Mouse (Mus musculus) heart, adult 2 months (tissue): ENCODE results near the gene Cnot11. TPM values are rescaled to one million over a fixed set of nuclear protein-coding genes. Genes with fewer than 3 reads are reported as not detected.

Experiments
- DNase-seq, 2 experiments: peaks; one replicate each; pipeline ENCODE4 v3.0.0; 2021
- H3K27ac ChIP-seq: fragments of 200-600 bp; 2 replicates; pipeline ENCODE4 v1.8.1; 2022
- H3K27me3 ChIP-seq: fragments of 200-500 bp; 2 replicates; pipeline ENCODE4 v1.6.1; 2012; ENCODE audit warnings: mild to moderate bottlenecking, low read length, inconsistent platforms, mixed read lengths; ENCODE audit not compliant: control insufficient read depth, insufficient read depth
- H3K36me3 ChIP-seq: fragments of 200-500 bp; 2 replicates; pipeline ENCODE4 v1.6.1; 2012; ENCODE audit warnings: low read length, inconsistent platforms; ENCODE audit not compliant: control insufficient read depth, insufficient read depth
- H3K4me1 ChIP-seq: fragments of 200-500 bp; 2 replicates; pipeline ENCODE4 v1.6.1; 2011; ENCODE audit warnings: low read length; ENCODE audit not compliant: control insufficient read depth, insufficient read depth
- H3K4me3 ChIP-seq: fragments of 200-600 bp; 2 replicates; pipeline ENCODE4 v1.8.1; 2022
- H3K79me2 ChIP-seq: fragments of 200-500 bp; replicated peaks from 2 replicates; pipeline ENCODE4 v1.6.1; 2012; ENCODE audit warnings: mild to moderate bottlenecking, inconsistent platforms, low read length, moderate library complexity, mixed read lengths; ENCODE audit not compliant: control insufficient read depth, insufficient read depth
- H3K9ac ChIP-seq: fragments of 200-500 bp; 2 replicates; pipeline ENCODE4 v1.6.1; 2012; ENCODE audit warnings: low read depth, mild to moderate bottlenecking, control low read depth, inconsistent platforms, low read length, mixed read lengths
- CTCF ChIP-seq: fragments of 200-600 bp; IDR thresholded peaks from 2 replicates; pipeline ENCODE4 v1.8.1; 2022; ENCODE audit warnings: antibody characterized with exemption, mild to moderate bottlenecking, moderate library complexity
- EP300 ChIP-seq: fragments of 200-500 bp; IDR thresholded peaks from 2 replicates; pipeline ENCODE4 v1.6.1; 2011; ENCODE audit warnings: low read depth, low read length, control low read depth; ENCODE audit not compliant: insufficient read depth
- POLR2A ChIP-seq: fragments of 200-500 bp; IDR thresholded peaks from 2 replicates; pipeline ENCODE4 v1.6.1; 2011; ENCODE audit warnings: mild to moderate bottlenecking, low read depth, low read length, control low read depth; ENCODE audit not compliant: insufficient read depth
- WGBS: fragments of 180-500 bp; shearing (Covaris S2); methylation state at CpG from one replicate; pipeline ENCODE4 v1.1.7; 2018; 5-methylcytosine and 5-hydroxymethylcytosine counted together
- intact Hi-C: fragments of 180-260 bp; cut with DNase I; formaldehyde crosslinking; loops from one replicate; pipeline ENCODE4 v1.15.1; 2025
- polyA plus RNA-seq: library from polyadenylated mRNA; depleted of rRNA; stranded (reverse); fragments of >200 nt; gene quantifications from 2 replicates; pipeline ENCODE4 v1.2.3, GENCODE M21; 2012
- total RNA-seq, 2 experiments: library from RNA; stranded (reverse); gene quantifications; 2 replicates each; pipeline ENCODE4 v1.2.3; 2021

Gene Cnot11
- total and polyA plus RNA-seq, 3 experiments, result 9.8 to 15.6 (median 13.2) TPM

- no peak for DNase-seq
- 27% methylated on average over 7 of the region's 7 CpGs for WGBS
- no peak overlapping the region for H3K27ac ChIP-seq
- intact Hi-C loops, result loop anchor here (10.0 kb wide), 1 partner anchor 342 kb away; the partner anchor contains the start of gene Npas2
- TF ChIP-seq EP300 (no peak), POLR2A (no peak), CTCF (no peak)
- peaks cover 2% of the 10 kb centered on the region for H3K4me1 ChIP-seq
- no peak overlapping the region for H3K9ac ChIP-seq
- H3K36me3 ChIP-seq, result peaks cover 2% of the 10 kb centered on the region; the same call in 1 of the 2 replicates
- peak overlapping the region; percentile 100 for H3K4me3 ChIP-seq
- H3K79me2 ChIP-seq, result peaks cover 3% of the 10 kb centered on the region
- H3K27me3 ChIP-seq, result no peaks in the 10 kb centered on the region
Observed at GRCm38 (mm10) chr1:39536701-39537100, 1.9 kb downstream of the Cnot11 start.

- Histone ChIP-seq H3K4me3 (no peak overlapping the region), H3K27ac (no peak overlapping the region), H3K36me3 (peaks cover 2% of the 10 kb centered on the region; the same call in 1 of the 2 replicates), H3K27me3 (no peaks in the 10 kb centered on the region), H3K9ac (no peak overlapping the region), H3K79me2 (peaks cover 3% of the 10 kb centered on the region), H3K4me1 (peaks cover 2% of the 10 kb centered on the region)
- WGBS, result 85% methylated on average over 10 of the region's 10 CpGs
- TF ChIP-seq POLR2A (no peak), CTCF (no peak), EP300 (no peak)
- DNase-seq, result no peak
- intact Hi-C loops, result loop anchor here (10.0 kb wide), 1 partner anchor 343 kb away; the partner anchor contains the start of gene Npas2
Observed at GRCm38 (mm10) chr1:39537631-39538380, 3.0 kb downstream of the Cnot11 start.

GRCm38 (mm10) chr1:39540592-39540991 is 5.8 kb downstream of the Cnot11 start:
- Histone ChIP-seq H3K9ac (no peak overlapping the region), H3K4me3 (no peak overlapping the region), H3K27me3 (no peaks in the 10 kb centered on the region), H3K4me1 (peaks cover 2% of the 10 kb centered on the region), H3K36me3 (peaks cover 5% of the 10 kb centered on the region), H3K27ac (no peak overlapping the region), H3K79me2 (peaks cover 3% of the 10 kb centered on the region)
- DNase-seq, result no peak
- peak; percentile 13; the same call in 1 of the 2 replicates for TF ChIP-seq CTCF
- no peak for TF ChIP-seq POLR2A
- intact Hi-C loops, result no loop called here

- peaks cover 4% of the 10 kb centered on the region; the same call in 1 of the 2 replicates for H3K36me3 ChIP-seq
- 75% methylated on average over 7 of the region's 7 CpGs for WGBS
Observed at GRCm38 (mm10) chr1:39545589-39545988, 10.8 kb downstream of the Cnot11 start.

GRCm38 (mm10) chr1:39546160-39546866 is 11.5 kb downstream of the Cnot11 start:
- no peak overlapping the region for H3K9ac ChIP-seq
- intact Hi-C loops, result no loop called here
- H3K4me3 ChIP-seq, result no peak overlapping the region
- 88% methylated on average over 6 of the region's 6 CpGs for WGBS
- H3K27me3 ChIP-seq, result no peaks in the 10 kb centered on the region
- no peaks in the 10 kb centered on the region for H3K79me2 ChIP-seq
- peaks cover 4% of the 10 kb centered on the region; the same call in 1 of the 2 replicates for H3K36me3 ChIP-seq
- TF ChIP-seq POLR2A (no peak), CTCF (no peak), EP300 (no peak)
- no peak for DNase-seq
- H3K4me1 ChIP-seq, result no peaks in the 10 kb centered on the region
- no peak overlapping the region for H3K27ac ChIP-seq

More at GRCm38 (mm10) chr1:39545589-39545988, 10.8 kb downstream of the Cnot11 start:
- Histone ChIP-seq H3K4me3 (no peak overlapping the region), H3K27me3 (no peaks in the 10 kb centered on the region), H3K79me2 (no peaks in the 10 kb centered on the region), H3K27ac (no peak overlapping the region), H3K9ac (no peak overlapping the region), H3K4me1 (no peaks in the 10 kb centered on the region)
- intact Hi-C loops, result no loop called here
- DNase-seq, result no peak
- TF ChIP-seq EP300, result no peak
- TF ChIP-seq CTCF, result no peak

- Histone ChIP-seq H3K79me2 (no peaks in the 10 kb centered on the region), H3K4me1 (no peaks in the 10 kb centered on the region), H3K36me3 (peaks cover 4% of the 10 kb centered on the region; the same call in 1 of the 2 replicates), H3K4me3 (no peak overlapping the region), H3K27me3 (no peaks in the 10 kb centered on the region), H3K27ac (no peak overlapping the region), H3K9ac (no peak overlapping the region)
- DNase-seq, result no peak
- 61% methylated on average over 2 of the region's 2 CpGs for WGBS
- intact Hi-C loops, result no loop called here
- no peak for TF ChIP-seq EP300
- 0 out of 2 replicates have a peak, but pooled peaks have one; percentile 4 for TF ChIP-seq CTCF
- TF ChIP-seq POLR2A, result no peak
Observed at GRCm38 (mm10) chr1:39547238-39547637, 12.4 kb downstream of the Cnot11 start.
